Mouse (Mus musculus) intestine, postnatal 0 days (tissue): ENCODE measurements at regions not wholly inside any gene's neighbourhood (a gene's known extent, or its start where the extent isn't known, plus 50 kb on each side); places are given as distances from the start of the nearest gene placed in this dataset.
"Not testable (repeated sequence)": the region's sequence is repeated elsewhere in the genome, so short reads cannot be mapped to it uniquely, and the experiment has no call there.

Source experiments
- ATAC-seq: fragments of 200-750 bp; cut with Nextera tagmentation; 2 replicates; pipeline ENCODE4 v1.8.0; 2017; ENCODE audit warnings: mild to moderate bottlenecking, moderate TSS enrichment, moderate library complexity
- H3K27ac ChIP-seq: fragments of 300-500 bp; sonication (generic); 2 replicates; pipeline ENCODE4 v1.5.1; 2014; ENCODE audit warnings: mild to moderate bottlenecking, low read depth, low read length, moderate library complexity
- H3K27me3 ChIP-seq: fragments of 300-500 bp; sonication (generic); replicated peaks from 2 replicates; pipeline ENCODE4 v1.6.1; 2014; ENCODE audit warnings: low read length, mixed read lengths; ENCODE audit not compliant: control insufficient read depth, insufficient read depth
- H3K36me3 ChIP-seq: fragments of 300-500 bp; sonication (generic); 2 replicates; pipeline ENCODE4 v1.6.1; 2014; ENCODE audit warnings: mild to moderate bottlenecking, moderate library complexity; ENCODE audit not compliant: control insufficient read depth, insufficient read depth
- H3K4me1 ChIP-seq: fragments of 300-500 bp; sonication (generic); replicated peaks from 2 replicates; pipeline ENCODE4 v1.6.1; 2014; ENCODE audit warnings: antibody characterized with exemption, low read length, mixed read lengths; ENCODE audit not compliant: control insufficient read depth, insufficient read depth
- H3K4me2 ChIP-seq: fragments of 300-500 bp; sonication (generic); replicated peaks from 2 replicates; pipeline ENCODE4 v1.6.1; 2014; ENCODE audit warnings: low read depth, mild to moderate bottlenecking, moderate library complexity
- H3K4me3 ChIP-seq: fragments of 300-500 bp; sonication (generic); 2 replicates; pipeline ENCODE4 v1.5.1; 2014; ENCODE audit warnings: low read depth, low read length
- H3K9ac ChIP-seq: fragments of 300-500 bp; sonication (generic); 2 replicates; pipeline ENCODE4 v1.6.1; 2014; ENCODE audit warnings: mild to moderate bottlenecking, low read depth, low read length
- H3K9me3 ChIP-seq: fragments of 300-500 bp; sonication (generic); 2 replicates; pipeline ENCODE4 v1.6.1; 2016; ENCODE audit warnings: mixed run types; ENCODE audit not compliant: control insufficient read depth
- CTCF ChIP-seq: sonication (generic); IDR thresholded peaks from 2 replicates; pipeline ENCODE4 v1.5.1; 2016; ENCODE audit warnings: low read depth, mild to moderate bottlenecking, control low read depth, antibody characterized with exemption, moderate library complexity
- WGBS: fragments of 180-500 bp; shearing (Covaris S2); extraction: QIAGEN DNeasy Blood & Tissue Kit; methylation state at CpG from one replicate; pipeline ENCODE4 v1.1.7; 2014; 5-methylcytosine and 5-hydroxymethylcytosine counted together

DNA sequence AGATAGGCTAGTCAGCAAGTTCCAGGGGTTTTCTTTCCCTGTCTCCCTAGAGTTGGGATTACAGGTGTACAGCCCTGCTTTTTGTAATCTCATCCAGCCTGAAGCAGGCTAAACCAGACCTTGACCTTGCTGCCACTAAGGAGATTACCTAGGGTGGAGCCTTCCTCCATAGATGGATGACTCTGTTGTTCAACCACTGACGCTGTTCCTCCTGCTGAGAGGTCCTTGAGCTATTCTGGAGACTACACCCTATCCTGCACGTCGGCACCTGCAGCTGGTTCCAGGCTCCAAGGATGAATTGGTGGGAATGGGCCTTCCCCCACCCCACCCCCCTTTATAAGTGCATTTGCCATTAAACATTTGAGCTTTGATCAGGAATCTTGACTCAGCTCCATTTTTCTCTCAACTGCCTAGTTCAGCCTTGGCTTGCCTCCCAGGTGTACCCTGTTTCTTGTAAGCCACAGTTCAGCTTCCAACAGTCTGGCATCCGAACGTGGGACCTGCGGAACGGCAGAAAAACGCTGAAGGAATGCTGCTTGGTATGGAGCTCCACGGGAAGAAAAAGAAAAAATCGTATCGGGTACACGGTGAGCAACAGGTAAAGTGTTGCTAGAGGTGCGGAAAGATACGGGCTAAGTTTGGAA lies 131.7 kb upstream of the Ube2e1 start:
- WGBS = 45% methylated on average over 14 of the region's 14 CpGs
- H3K9me3 ChIP-seq = no peaks in the 10 kb centered on the region
- no peak overlapping the region for H3K4me3 ChIP-seq
- no peaks in the 10 kb centered on the region for H3K36me3 ChIP-seq
- H3K4me1 ChIP-seq = no peaks in the 10 kb centered on the region
- no peak for ATAC-seq
- no peak for TF ChIP-seq CTCF
- no peak overlapping the region for H3K9ac ChIP-seq
- H3K4me2 ChIP-seq = no peak overlapping the region
- no peak overlapping the region for H3K27ac ChIP-seq
- H3K27me3 ChIP-seq = no peaks in the 10 kb centered on the region

DNA sequence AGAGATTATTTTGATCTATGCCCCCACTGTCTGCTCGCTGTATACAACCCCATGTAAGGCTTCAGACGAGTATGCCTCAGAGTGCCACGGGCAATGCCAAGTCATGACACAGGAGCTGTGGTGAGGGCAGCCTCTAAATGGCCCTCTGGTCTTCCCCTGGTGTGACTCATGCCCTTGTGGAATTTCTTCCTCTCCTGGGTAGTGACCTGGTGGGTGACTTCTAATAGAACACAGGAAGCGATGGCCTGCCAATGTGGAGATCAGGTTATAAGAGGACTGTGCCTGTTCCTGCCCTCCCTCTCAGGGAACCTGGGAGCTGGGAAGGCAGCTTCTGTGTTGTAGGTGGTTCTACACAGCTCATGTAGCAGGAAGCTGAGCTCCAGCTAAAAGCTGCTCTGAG lies 130.7 kb upstream of the Ube2e1 start:
- 81% methylated on average over 4 of the region's 4 CpGs for WGBS
- Histone ChIP-seq H3K36me3 (no peaks in the 10 kb centered on the region), H3K9me3 (no peaks in the 10 kb centered on the region), H3K9ac (no peak overlapping the region), H3K4me2 (no peak overlapping the region), H3K27ac (no peak overlapping the region), H3K4me3 (no peak overlapping the region), H3K27me3 (no peaks in the 10 kb centered on the region), H3K4me1 (no peaks in the 10 kb centered on the region)
- ATAC-seq = no peak
- TF ChIP-seq CTCF = no peak

DNA sequence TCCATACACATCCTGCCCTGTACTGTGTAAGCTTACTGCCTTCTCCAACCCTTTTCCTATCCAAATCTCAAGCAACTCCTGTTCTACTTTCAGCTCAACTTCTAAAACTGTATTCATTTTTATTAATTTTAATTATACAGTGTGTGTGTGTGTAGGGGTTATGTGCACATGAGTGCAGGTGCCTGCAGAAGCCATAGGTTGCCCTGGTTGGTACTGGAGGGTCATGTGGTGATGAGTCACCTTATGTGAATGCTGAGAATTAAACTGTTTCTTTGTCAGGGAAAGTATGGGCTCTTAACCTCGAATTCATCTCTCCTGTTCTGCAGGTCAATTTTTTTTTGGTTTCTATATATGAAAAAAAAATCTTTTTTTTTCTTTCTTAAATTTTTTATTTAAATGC lies 117.0 kb upstream of the Ube2e1 start:
- H3K36me3 ChIP-seq = no peaks in the 10 kb centered on the region
- no peak overlapping the region for H3K9ac ChIP-seq
- no peak for ATAC-seq
- no peak overlapping the region for H3K27ac ChIP-seq
- H3K4me3 ChIP-seq = no peak overlapping the region
- no peaks in the 10 kb centered on the region for H3K9me3 ChIP-seq
- H3K4me2 ChIP-seq = no peak overlapping the region
- H3K4me1 ChIP-seq = no peaks in the 10 kb centered on the region
- no peaks in the 10 kb centered on the region for H3K27me3 ChIP-seq
- no peak for TF ChIP-seq CTCF
- 67% methylated on average over 1 of the region's 1 CpGs for WGBS

DNA sequence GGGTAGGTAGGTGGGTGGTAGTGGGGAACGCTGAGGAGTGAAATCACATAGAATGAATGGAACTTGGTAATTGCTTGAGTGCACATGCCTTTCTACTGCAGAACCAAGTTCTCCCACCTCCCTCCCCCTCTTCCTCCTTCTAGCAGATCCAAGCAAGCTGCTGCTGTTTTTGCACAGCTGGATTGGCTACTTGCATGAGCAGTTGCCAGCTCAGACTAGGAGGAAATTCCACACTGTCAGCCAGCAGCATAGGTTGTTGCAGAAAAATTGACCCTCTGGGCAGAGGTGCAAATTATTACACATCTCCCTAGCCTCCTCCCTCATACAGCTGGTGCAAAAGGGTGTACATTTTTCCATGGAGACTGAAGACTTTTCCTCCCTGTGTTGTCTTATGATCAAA lies 112.8 kb upstream of the Ube2e1 start:
- H3K36me3 ChIP-seq = no peaks in the 10 kb centered on the region
- 81% methylated on average over 1 of the region's 1 CpGs for WGBS
- no peak overlapping the region for H3K27ac ChIP-seq
- H3K4me2 ChIP-seq = no peak overlapping the region
- H3K9me3 ChIP-seq = no peaks in the 10 kb centered on the region
- no peak overlapping the region for H3K4me3 ChIP-seq
- H3K4me1 ChIP-seq = no peaks in the 10 kb centered on the region
- H3K9ac ChIP-seq = no peak overlapping the region
- no peak for TF ChIP-seq CTCF
- H3K27me3 ChIP-seq = no peaks in the 10 kb centered on the region
- no peak for ATAC-seq

DNA sequence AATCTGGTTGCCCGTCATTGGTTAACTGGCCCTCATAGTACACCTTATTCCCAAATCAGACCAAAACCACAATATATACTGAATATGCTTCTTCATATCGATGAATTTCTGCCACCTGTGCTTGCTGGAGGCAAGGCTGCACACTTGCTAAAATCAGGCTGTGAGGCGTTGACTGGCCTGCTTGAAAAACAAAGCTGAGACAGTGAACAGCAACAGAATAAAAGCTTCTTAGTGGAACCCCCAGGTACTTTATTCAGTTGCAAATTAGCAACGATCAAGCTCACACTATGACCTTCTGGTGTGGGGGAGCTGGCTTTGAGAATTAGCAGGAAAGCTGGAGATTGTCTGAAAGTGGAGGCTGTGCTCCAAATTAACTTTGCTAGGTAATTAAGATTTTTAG lies 97.3 kb upstream of the Ube2e1 start:
- H3K36me3 ChIP-seq, H3K9ac ChIP-seq, H3K4me3 ChIP-seq, H3K9me3 ChIP-seq, H3K27ac ChIP-seq, H3K4me1 ChIP-seq, ATAC-seq, H3K4me2 ChIP-seq, H3K27me3 ChIP-seq: not testable (repeated sequence)
- 69% methylated on average over 4 of the region's 4 CpGs for WGBS

DNA sequence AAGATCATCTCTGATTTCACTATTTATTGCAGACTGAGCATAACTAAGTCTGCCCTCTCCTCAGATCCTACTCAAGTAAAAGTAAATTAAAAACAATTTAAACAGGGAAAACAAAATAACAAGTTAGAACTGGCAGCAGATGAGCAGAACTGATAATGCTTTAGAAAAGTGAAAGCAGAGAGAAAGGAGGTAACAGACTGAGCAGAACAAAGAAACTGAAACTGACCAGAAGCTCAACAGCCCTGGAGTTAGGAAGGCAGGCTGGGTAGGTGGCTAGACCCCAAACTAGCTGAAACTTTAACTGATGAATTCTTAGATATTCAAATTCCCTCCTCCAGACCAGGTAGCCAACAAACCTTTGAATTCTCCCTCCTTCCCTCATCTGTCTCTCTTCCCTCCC lies 94.2 kb upstream of the Ube2e1 start:
- H3K9ac ChIP-seq = no peak overlapping the region
- no peak overlapping the region for H3K4me3 ChIP-seq
- no peaks in the 10 kb centered on the region for H3K27me3 ChIP-seq
- H3K36me3 ChIP-seq = no peaks in the 10 kb centered on the region
- H3K9me3 ChIP-seq = no peaks in the 10 kb centered on the region
- H3K27ac ChIP-seq = no peak overlapping the region
- no peak overlapping the region for H3K4me2 ChIP-seq
- no peaks in the 10 kb centered on the region for H3K4me1 ChIP-seq
- ATAC-seq = no peak
- no peak for TF ChIP-seq CTCF

DNA sequence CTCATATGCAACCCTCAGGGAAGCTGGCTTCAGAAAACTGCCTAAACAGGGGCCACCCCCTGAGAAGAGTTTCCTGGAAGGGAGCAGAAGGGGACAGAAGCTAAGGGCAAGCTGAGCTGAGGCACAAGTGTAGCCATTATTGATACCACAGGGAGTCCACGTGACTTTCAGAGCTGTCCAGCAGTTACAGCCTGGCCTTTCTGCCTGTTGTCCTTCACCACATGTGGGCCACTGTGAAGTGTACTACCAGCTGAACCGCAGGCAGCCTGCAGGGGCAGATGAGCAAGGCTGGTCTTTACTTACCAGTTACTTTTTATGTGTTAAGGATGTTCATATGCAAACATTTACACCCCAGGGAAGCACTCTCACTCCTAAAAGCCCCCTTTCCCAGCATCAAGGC lies 85.2 kb upstream of the Ube2e1 start:
- ATAC-seq = no peak
- no peak overlapping the region for H3K4me3 ChIP-seq
- H3K4me2 ChIP-seq = no peak overlapping the region
- H3K27me3 ChIP-seq = no peaks in the 10 kb centered on the region
- 31% methylated on average over 2 of the region's 2 CpGs for WGBS
- no peak for TF ChIP-seq CTCF
- H3K36me3 ChIP-seq = no peaks in the 10 kb centered on the region
- H3K9me3 ChIP-seq = no peaks in the 10 kb centered on the region
- no peaks in the 10 kb centered on the region for H3K4me1 ChIP-seq
- H3K27ac ChIP-seq = no peak overlapping the region
- H3K9ac ChIP-seq = no peak overlapping the region
